Mouse (Mus musculus): ENCODE results near the gene Myh9. TPM values are rescaled to one million over a fixed set of nuclear protein-coding genes. Genes with fewer than 3 reads are reported as not detected.

Myh9 gene
- total and polyA plus RNA-seq, 2 experiments from 2014 or later = 17.5 to 63.6 TPM

DNA sequence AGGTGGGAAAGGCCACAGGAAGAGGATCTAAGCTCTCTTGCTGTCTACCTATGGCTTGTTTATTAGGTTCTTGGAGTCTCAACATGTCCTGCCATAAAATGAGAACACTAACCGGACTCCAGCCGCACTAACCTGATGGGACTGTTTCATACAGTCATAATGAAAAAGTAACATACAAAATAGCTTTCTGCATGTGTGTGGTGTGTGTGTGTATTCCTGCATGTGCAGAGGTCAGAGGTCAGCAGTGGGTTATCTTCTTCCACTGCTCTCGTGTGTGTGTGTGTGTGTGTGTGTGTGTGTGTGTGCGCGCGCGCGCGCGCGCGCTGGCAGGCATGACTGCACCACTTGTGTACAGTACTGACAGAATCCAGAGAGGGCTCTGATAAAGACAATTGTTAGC, 13.7 kb downstream of the Myh9 start:
- H3K27me3 ChIP-seq (ENCODE audit: control insufficient read depth, insufficient read depth, low read length) = no peaks in the 10 kb centered on the region
- H3K9ac ChIP-seq (replicated peaks; ENCODE audit: low read depth, low read length) = no peak overlapping the region
- H3K4me1 ChIP-seq (ENCODE audit: control insufficient read depth, insufficient read depth) = peaks cover 60% of the 10 kb centered on the region
- no peak for TF ChIP-seq EP300 (IDR thresholded peaks at IDR 0.05; ENCODE audit: low read depth)
- no peak for TF ChIP-seq CTCF (IDR thresholded peaks at IDR 0.05; ENCODE audit: low read depth)
- H3K36me3 ChIP-seq (replicated peaks; ENCODE audit: control insufficient read depth, insufficient read depth, low read length) = peaks cover 21% of the 10 kb centered on the region; the same call in 1 of the 2 replicates
- 84% methylated on average over 12 of the region's 12 CpGs for WGBS
- no peaks in the 10 kb centered on the region for H3K9me3 ChIP-seq (replicated peaks; ENCODE audit: control insufficient read depth, low read length)
- ATAC-seq (ENCODE audit: insufficient read depth, low read depth) (no peak), DNase-seq (ENCODE audit: low spot score) (no peak)
- H3K4me2 ChIP-seq (ENCODE audit: low read depth, low read length) = no peak overlapping the region
- no peak overlapping the region for H3K4me3 ChIP-seq (ENCODE audit: low read depth, low read length)
- peak overlapping the region; percentile 64 for H3K27ac ChIP-seq (ENCODE audit: low read depth)

- no peaks in the 10 kb centered on the region for H3K9me3 ChIP-seq (replicated peaks; ENCODE audit: control insufficient read depth, low read length)
- H3K9ac ChIP-seq (replicated peaks; ENCODE audit: low read depth, low read length) = no peak overlapping the region
- H3K36me3 ChIP-seq (replicated peaks; ENCODE audit: control insufficient read depth, insufficient read depth, low read length) = peaks cover 21% of the 10 kb centered on the region; the same call in 1 of the 2 replicates
- no peak overlapping the region for H3K4me2 ChIP-seq (ENCODE audit: low read depth, low read length)
- peak overlapping the region; percentile 64 for H3K27ac ChIP-seq (ENCODE audit: low read depth)
- ATAC-seq (ENCODE audit: insufficient read depth, low read depth) (no peak), DNase-seq (ENCODE audit: low spot score) (no peak)
- no peak overlapping the region for H3K4me3 ChIP-seq (ENCODE audit: low read depth, low read length)
- TF ChIP-seq CTCF (IDR thresholded peaks at IDR 0.05; ENCODE audit: low read depth) = no peak
- no peak for TF ChIP-seq EP300 (IDR thresholded peaks at IDR 0.05; ENCODE audit: low read depth)
- no peaks in the 10 kb centered on the region for H3K27me3 ChIP-seq (ENCODE audit: control insufficient read depth, insufficient read depth, low read length)
- peaks cover 64% of the 10 kb centered on the region for H3K4me1 ChIP-seq (ENCODE audit: control insufficient read depth, insufficient read depth)
- WGBS = 24% methylated on average over 6 of the region's 6 CpGs
Observed at GRCm38 (mm10) chr15:77827794-77828193, 14.2 kb downstream of the Myh9 start.

DNA sequence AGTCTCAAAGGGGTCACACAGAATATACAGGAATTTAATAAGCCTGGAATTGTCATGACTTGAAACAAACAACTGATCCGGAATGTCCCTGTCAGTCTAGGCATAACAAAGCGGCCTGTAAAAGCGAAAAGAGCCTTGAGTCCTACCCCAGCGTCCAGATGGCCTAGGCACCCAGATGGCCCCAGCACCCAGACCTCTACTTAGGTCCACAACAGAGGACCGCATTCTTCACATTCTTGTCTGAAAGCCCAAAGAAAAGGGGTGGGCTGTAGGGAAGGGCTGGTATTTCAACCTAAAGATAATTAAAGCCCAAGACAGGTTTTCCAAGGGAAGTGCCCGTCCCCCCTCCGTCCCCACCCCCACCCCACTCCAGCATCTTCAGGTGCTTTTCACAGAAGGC, 14.6 kb downstream of the Myh9 start:
- H3K4me3 ChIP-seq (ENCODE audit: low read depth, low read length) = no peak overlapping the region
- ATAC-seq (ENCODE audit: insufficient read depth, low read depth) (peak; percentile 34; the same call in 1 of the 2 replicates), DNase-seq (ENCODE audit: low spot score) (no peak)
- no peaks in the 10 kb centered on the region for H3K9me3 ChIP-seq (replicated peaks; ENCODE audit: control insufficient read depth, low read length)
- H3K4me2 ChIP-seq (ENCODE audit: low read depth, low read length) = no peak overlapping the region
- H3K36me3 ChIP-seq (replicated peaks; ENCODE audit: control insufficient read depth, insufficient read depth, low read length) = peaks cover 19% of the 10 kb centered on the region; the same call in 1 of the 2 replicates
- WGBS = 24% methylated on average over 7 of the region's 7 CpGs
- no peaks in the 10 kb centered on the region for H3K27me3 ChIP-seq (ENCODE audit: control insufficient read depth, insufficient read depth, low read length)
- no peak for TF ChIP-seq EP300 (IDR thresholded peaks at IDR 0.05; ENCODE audit: low read depth)
- no peak for TF ChIP-seq CTCF (IDR thresholded peaks at IDR 0.05; ENCODE audit: low read depth)
- H3K9ac ChIP-seq (replicated peaks; ENCODE audit: low read depth, low read length) = no peak overlapping the region
- peaks cover 65% of the 10 kb centered on the region for H3K4me1 ChIP-seq (ENCODE audit: control insufficient read depth, insufficient read depth)
- H3K27ac ChIP-seq (ENCODE audit: low read depth) = peak overlapping the region; percentile 50

DNA sequence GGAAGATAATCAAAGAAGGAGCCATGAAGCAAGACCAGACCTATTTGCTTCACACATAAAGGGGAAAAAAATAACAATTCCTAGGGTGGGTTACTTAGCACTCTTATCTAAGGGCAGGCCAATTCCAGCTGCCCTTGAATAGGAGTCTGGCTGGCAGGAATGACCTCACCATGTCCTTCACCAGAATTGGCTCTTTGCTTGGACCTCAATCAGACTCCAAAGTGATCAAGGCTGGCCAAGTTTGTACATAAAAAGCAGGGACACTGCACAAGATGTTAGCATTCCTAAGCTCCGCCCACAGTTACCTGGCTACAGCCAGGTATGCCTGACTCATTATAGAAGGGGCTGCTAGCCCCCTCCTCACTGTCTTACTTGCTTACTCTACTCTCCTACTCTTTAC, 16.6 kb downstream of the Myh9 start:
- Histone ChIP-seq H3K27ac (ENCODE audit: low read depth) (peak overlapping the region; percentile 81), H3K4me1 (ENCODE audit: control insufficient read depth, insufficient read depth) (peaks cover 69% of the 10 kb centered on the region), H3K9me3 (replicated peaks; ENCODE audit: control insufficient read depth, low read length) (no peaks in the 10 kb centered on the region), H3K4me2 (ENCODE audit: low read depth, low read length) (no peak overlapping the region), H3K36me3 (replicated peaks; ENCODE audit: control insufficient read depth, insufficient read depth, low read length) (peaks cover 9% of the 10 kb centered on the region; the same call in 1 of the 2 replicates), H3K4me3 (ENCODE audit: low read depth, low read length) (no peak overlapping the region), H3K9ac (replicated peaks; ENCODE audit: low read depth, low read length) (no peak overlapping the region), H3K27me3 (ENCODE audit: control insufficient read depth, insufficient read depth, low read length) (no peaks in the 10 kb centered on the region)
- ATAC-seq (ENCODE audit: insufficient read depth, low read depth) (no peak), DNase-seq (ENCODE audit: low spot score) (no peak)
- WGBS = 54% methylated on average over 1 of the region's 1 CpGs
- TF ChIP-seq EP300 (IDR thresholded peaks at IDR 0.05; ENCODE audit: low read depth) (no peak), CTCF (IDR thresholded peaks at IDR 0.05; ENCODE audit: low read depth) (no peak)

DNA sequence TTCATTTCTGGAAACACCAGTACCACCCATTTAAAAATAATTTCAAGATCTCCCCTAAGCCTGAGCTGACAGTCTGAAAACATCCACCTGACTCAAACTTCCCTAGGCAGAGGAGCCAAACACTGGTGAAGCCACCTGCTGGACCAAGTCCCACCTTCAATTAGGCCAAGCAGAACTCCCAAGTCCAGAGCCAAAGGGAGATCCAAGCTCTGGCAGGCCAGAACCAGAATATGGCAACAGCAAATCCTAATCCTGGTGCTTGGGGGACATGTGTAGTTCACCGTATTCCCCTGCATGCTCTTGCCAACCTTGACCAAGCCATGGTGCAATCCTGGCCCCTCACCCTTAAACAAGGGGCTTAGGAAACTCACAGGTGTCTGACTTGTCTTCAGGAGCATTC, 17.7 kb downstream of the Myh9 start:
- TF ChIP-seq EP300 (IDR thresholded peaks at IDR 0.05; ENCODE audit: low read depth) (no peak), CTCF (IDR thresholded peaks at IDR 0.05; ENCODE audit: low read depth) (no peak)
- no peak overlapping the region for H3K4me2 ChIP-seq (ENCODE audit: low read depth, low read length)
- H3K9ac ChIP-seq (replicated peaks; ENCODE audit: low read depth, low read length) = no peak overlapping the region
- WGBS = 96% methylated on average over 1 of the region's 1 CpGs
- no peak overlapping the region for H3K4me3 ChIP-seq (ENCODE audit: low read depth, low read length)
- DNase-seq (ENCODE audit: low spot score) (no peak), ATAC-seq (ENCODE audit: insufficient read depth, low read depth) (no peak)
- H3K27me3 ChIP-seq (ENCODE audit: control insufficient read depth, insufficient read depth, low read length) = no peaks in the 10 kb centered on the region
- peak overlapping the region; percentile 81 for H3K27ac ChIP-seq (ENCODE audit: low read depth)
- H3K36me3 ChIP-seq (replicated peaks; ENCODE audit: control insufficient read depth, insufficient read depth, low read length) = 0 out of 2 replicates have a peak, but pooled peaks cover 3% of the 10 kb centered on the region
- peaks cover 77% of the 10 kb centered on the region for H3K4me1 ChIP-seq (ENCODE audit: control insufficient read depth, insufficient read depth)
- no peaks in the 10 kb centered on the region for H3K9me3 ChIP-seq (replicated peaks; ENCODE audit: control insufficient read depth, low read length)

DNA sequence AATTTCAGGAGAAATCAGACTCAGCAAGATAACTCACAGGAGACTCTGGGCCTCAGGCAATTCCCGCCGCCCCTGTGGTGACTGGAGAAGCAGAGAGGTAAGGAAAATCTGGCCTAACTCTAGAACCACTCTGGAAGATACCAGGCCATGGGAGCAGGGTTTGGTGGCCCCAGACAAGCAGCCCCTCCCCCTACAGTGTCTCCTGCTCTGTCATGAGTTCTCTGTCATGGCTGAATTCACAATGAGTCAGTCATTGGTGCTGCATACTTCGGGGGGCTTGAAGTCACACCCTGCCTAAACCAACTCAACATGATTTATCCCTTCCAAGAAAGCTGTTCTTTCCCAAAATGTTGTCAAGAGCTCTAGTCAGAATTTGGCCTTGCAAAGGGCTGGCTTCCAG, 18.3 kb downstream of the Myh9 start:
- no peaks in the 10 kb centered on the region for H3K9me3 ChIP-seq (replicated peaks; ENCODE audit: control insufficient read depth, low read length)
- peaks cover 81% of the 10 kb centered on the region for H3K4me1 ChIP-seq (ENCODE audit: control insufficient read depth, insufficient read depth)
- TF ChIP-seq EP300 (IDR thresholded peaks at IDR 0.05; ENCODE audit: low read depth) (no peak), CTCF (IDR thresholded peaks at IDR 0.05; ENCODE audit: low read depth) (0 out of 2 replicates have a peak, but pooled peaks have one; percentile 7)
- H3K27me3 ChIP-seq (ENCODE audit: control insufficient read depth, insufficient read depth, low read length) = no peaks in the 10 kb centered on the region
- no peaks in the 10 kb centered on the region for H3K36me3 ChIP-seq (replicated peaks; ENCODE audit: control insufficient read depth, insufficient read depth, low read length)
- H3K4me3 ChIP-seq (ENCODE audit: low read depth, low read length) = no peak overlapping the region
- no peak overlapping the region for H3K4me2 ChIP-seq (ENCODE audit: low read depth, low read length)
- DNase-seq (ENCODE audit: low spot score) = no peak
- H3K27ac ChIP-seq (ENCODE audit: low read depth) = peak overlapping the region; percentile 81
- ATAC-seq (ENCODE audit: insufficient read depth, low read depth) = no peak
- 32% methylated on average over 3 of the region's 3 CpGs for WGBS
- no peak overlapping the region for H3K9ac ChIP-seq (replicated peaks; ENCODE audit: low read depth, low read length)

All from heart, postnatal 0 days (tissue).